Mouse (Mus musculus) G1E (cell line): Measurements from ENCODE around the gene Gsk3a.
A peak's percentile ranks its signal among the peaks of the same experiment; 100 is the strongest.

Source experiments
- CTCF ChIP-seq: IDR thresholded peaks from 2 replicates; pipeline ENCODE4 v1.5.1; 2012; ENCODE audit warnings: low read depth, low read length, inconsistent platforms, mixed read lengths
- GATA1 ChIP-seq: IDR thresholded peaks from 2 replicates; pipeline ENCODE4 v1.6.1; 2012; ENCODE audit warnings: borderline replicate concordance, low read length, inconsistent platforms, mixed read lengths
- POLR2AphosphoS5 ChIP-seq: IDR thresholded peaks from 2 replicates; pipeline ENCODE4 v1.6.1; 2012; ENCODE audit warnings: low read depth, low read length, inconsistent platforms; ENCODE audit not compliant: insufficient replicate concordance
- TAL1 ChIP-seq: conservative IDR thresholded peaks from 2 replicates; pipeline ENCODE4 v1.6.1; 2012; ENCODE audit warnings: low read depth, low read length, inconsistent platforms, mixed read lengths

DNA sequence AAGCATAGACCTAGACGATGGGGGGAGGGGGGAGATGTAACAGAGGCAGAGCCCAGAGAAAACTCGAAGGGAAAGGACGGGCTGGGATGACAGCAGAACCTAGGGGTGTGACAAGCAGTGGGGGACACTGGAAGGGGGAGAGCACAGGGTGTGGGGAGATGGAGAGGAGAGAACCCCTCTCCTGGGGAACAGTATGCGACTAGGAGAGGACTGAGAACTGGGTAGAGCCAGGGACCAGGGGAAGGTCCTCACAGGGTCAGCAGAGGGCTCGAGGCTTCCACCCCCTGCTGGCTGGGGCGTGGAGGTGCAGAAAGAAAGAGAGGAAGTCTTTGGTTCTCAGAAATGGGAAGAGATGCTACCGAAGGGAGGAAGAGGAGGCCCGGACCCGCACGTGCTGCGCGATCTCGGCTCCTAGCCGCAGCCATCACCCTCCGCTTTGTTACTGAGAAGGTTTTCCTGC lies 56.3 kb downstream of the Gsk3a start:
- TF ChIP-seq GATA1: no peak
- TF ChIP-seq CTCF: peak; percentile 23; the same call in 1 of the 2 replicates
- TF ChIP-seq POLR2AphosphoS5: no peak
- no peak for TF ChIP-seq TAL1
